Mouse (Mus musculus): ENCODE data around the gene Ptprj. TPM values are rescaled to one million over a fixed set of nuclear protein-coding genes. Genes with fewer than 3 reads are reported as not detected.

The Ptprj gene
- total RNA-seq, 2 experiments from 2014 or later: 2.7 to 3.6 TPM

DNA sequence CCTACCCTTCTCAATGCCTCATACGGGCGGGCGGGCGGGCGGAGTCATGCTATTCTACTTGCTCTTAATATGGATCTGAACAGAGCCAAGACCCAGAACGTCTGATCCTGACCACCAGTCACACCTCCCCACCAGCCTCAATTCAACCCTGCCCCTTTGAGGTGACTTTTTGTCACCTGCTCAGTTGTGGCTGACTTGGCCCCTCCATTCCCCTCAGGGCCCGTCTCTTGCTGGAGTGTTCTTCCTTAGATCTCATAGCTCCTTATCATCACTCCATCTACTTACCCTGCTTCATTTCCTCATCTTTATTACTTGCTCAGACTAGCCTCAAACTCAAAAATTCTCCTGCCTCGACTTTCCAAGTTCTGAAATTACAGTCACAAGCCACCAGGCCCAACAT, 15.9 kb downstream of the Ptprj start:
- intact Hi-C loops (cut with DNase I): loop anchor here (5.0 kb wide), 1 partner anchor 58 kb away; no protein-coding TSS in a partner anchor
- no peak for DNase-seq

DNA sequence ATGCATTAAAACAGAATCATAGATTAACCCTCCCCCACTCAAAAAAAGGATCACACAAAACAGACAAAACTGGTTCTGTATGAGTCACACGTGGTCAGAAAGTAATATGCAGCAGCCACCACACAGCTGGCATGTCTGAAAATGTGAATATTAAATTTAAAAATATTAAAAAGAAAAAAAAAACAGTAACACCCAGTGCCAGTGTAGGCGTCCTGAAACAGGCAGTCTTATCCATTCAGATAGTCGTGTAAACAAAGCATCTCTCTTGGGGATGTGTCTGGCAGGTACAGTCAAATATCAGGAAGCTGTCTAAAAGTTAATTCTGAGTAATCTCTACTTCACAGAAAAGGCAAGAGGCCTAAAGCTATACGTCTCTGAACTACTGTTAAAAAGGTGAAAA, 17.3 kb downstream of the Ptprj start:
- intact Hi-C loops (cut with DNase I): loop anchor here (5.0 kb wide), 1 partner anchor 59 kb away; no protein-coding TSS in a partner anchor
- DNase-seq: no peak

DNA sequence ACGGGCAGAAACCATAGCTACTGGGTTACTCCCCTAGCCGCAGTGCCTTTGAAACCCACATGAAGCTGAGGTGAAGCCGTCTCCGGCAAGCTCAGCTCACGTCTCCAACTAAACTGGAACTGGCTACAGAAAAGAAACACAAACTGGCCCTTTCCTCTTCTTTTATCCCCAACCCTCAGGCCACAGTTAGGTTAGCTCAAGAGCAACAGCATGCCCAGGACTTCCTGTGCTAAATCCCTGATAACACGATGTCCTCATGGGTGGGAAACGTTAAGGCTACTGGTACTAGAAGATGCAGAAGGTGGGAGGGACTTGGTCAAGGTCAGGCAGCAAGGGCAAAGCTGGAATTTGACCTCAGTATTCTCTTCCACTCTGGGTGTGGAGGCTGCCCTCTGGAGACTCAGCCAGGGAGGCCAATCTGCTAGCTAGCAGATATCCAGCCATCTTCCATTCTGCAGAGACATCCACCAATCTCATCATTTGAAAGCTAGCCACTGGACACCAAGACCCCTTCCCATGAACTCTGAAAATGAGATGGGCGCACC, 18.2 kb downstream of the Ptprj start:
- intact Hi-C loops (cut with DNase I): loop anchor here (5.0 kb wide), 1 partner anchor 60 kb away; no protein-coding TSS in a partner anchor
- no peak for DNase-seq

DNA sequence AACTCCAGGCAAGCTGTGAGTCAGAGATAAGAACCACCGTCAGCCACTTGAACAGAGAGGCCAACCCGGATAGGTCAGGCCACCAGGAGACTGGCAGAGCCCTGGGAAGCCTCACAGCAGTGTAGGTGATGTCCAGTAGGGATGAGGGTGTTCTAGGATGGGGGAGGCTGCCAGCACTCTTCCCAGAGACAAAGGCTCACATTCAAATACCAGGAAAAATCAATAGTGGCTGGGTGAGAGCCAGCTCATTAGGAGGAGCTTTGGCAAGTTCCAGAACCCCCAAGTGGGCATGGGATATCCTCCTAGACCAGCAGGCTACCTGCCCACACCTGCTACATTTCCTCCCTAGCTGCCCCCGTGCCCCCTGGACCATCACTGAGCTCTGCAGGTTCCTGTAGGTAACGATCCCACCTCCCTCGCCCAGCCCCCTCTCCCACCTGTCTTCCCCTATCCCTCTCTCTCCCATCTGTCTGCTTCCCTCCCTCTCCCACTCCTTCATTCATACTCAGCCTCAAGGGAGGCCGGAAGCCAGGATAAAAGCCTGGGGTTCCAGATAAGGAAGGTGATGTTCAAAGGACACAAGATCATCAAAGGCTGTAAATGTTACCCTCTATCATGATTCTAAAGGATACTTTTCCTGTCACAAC, 20.1 kb downstream of the Ptprj start:
- intact Hi-C loops (cut with DNase I): loop anchor here (5.0 kb wide), 1 partner anchor 62 kb away; no protein-coding TSS in a partner anchor
- no peak for DNase-seq

DNA sequence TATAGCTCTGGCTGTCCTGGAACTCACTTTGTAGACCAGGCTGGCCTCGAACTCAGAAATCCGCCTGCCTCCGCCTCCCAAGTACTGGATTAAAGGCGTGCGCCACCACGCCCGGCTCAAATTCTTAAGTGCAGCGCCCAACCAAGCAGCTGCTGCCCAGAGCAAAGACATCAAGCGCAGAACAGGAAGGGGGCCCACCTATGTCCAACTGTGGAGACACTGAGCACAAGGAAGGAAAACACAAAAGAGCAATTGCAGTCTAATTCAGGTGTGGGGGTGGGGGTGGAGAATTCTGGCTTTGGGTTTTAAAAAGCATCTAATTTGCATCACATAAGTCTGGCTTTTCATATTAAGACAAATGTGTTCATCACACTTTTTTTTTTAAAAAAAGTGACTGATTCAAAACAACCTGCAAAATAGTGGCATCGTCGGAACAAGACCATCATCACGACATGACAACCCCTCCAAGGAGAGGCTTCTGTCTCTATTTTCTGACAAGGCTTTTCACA, 20.7 kb downstream of the Ptprj start:
- intact Hi-C loops (cut with DNase I): loop anchor here (5.0 kb wide), 1 partner anchor 63 kb away; no protein-coding TSS in a partner anchor
- DNase-seq: no peak

- intact Hi-C loops (cut with DNase I): no loop called here
- DNase-seq: no peak
Observed at GRCm38 (mm10) chr2:90559015-90559687, 21.3 kb downstream of the Ptprj start.

- DNase-seq: no peak
- intact Hi-C loops (cut with DNase I): no loop called here
Observed at GRCm38 (mm10) chr2:90558361-90558760, 22.1 kb downstream of the Ptprj start.

- intact Hi-C loops (cut with DNase I): no loop called here
Observed at GRCm38 (mm10) chr2:90557913-90558312, 22.5 kb downstream of the Ptprj start.

GRCm38 (mm10) chr2:90555744-90556143, 24.7 kb downstream of the Ptprj start:
- intact Hi-C loops (cut with DNase I): no loop called here
- no peak for DNase-seq

More at GRCm38 (mm10) chr2:90557913-90558312, 22.5 kb downstream of the Ptprj start:
- DNase-seq: no peak

DNA sequence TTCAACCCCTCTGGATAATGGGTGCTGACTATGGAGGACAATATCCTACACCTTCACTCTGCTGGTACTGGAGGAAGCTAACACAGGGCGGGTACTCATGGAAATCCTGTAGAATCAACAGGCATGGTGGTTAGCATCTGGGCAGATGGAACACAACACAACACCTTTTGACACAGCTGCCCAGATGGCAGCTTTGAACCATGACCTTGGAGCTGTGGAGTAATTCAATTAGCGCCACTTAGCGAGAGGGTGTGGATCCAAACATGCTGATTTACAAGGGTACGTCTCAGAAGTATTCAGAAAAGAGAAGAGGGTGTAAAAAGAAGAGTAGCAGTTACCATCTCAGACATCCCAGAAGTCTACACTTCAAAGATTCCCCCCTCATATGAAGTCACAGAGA, 25.6 kb downstream of the Ptprj start:
- DNase-seq: no peak
- intact Hi-C loops (cut with DNase I): no loop called here

DNA sequence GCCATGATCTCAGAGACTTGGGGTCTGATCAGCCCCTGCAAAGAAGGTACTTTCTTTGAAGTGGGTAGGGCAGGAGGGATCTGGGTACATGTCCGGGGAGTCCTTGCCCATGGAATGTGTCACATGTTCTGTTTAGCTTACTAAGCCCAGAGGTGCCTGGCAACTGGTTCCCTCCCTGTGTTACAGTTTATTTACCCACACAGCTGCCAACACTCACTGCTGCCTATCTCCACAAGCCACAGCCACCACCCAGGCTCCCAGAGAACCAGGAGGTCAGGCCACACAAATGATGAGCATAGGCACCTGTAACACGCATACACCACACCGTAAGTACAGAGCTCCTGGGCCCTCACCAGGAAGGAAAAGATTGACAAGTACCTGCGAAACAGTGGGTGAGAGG, 26.6 kb downstream of the Ptprj start:
- no peak for DNase-seq
- intact Hi-C loops (cut with DNase I): loop anchor here (1.0 kb wide), 1 partner anchor 35 kb away; no protein-coding TSS in a partner anchor

- no peak for DNase-seq
- intact Hi-C loops (cut with DNase I): no loop called here
Observed at GRCm38 (mm10) chr2:90550656-90551055, 29.8 kb downstream of the Ptprj start.

- intact Hi-C loops (cut with DNase I): no loop called here
- DNase-seq: no peak
Observed at GRCm38 (mm10) chr2:90548541-90548940, 31.9 kb downstream of the Ptprj start.

GRCm38 (mm10) chr2:90547144-90547609, 33.3 kb downstream of the Ptprj start:
- intact Hi-C loops (cut with DNase I): no loop called here
- DNase-seq: no peak

DNA sequence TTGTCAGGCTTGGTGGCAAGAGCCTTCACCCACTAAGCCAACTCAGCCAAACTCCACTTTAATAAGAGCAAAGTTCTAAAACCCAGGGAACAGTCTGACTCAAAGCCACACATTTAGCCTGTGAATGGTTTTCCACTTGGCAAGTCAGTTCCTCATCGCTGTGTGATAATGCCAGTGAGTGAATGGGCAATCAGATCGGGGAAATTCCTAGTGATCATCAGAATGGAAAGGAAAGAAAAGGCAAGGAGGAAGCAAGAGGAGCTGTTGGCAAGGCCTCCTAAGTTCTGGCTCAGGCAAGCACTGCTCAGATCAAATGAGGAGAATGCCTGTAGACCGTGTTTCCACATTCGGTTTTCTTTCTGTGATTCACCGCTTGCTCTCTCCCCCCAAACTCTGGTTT, 35.2 kb downstream of the Ptprj start:
- DNase-seq: no peak
- intact Hi-C loops (cut with DNase I): no loop called here

- intact Hi-C loops (cut with DNase I): loop anchor here (5.0 kb wide), 1 partner anchor 33 kb away; no protein-coding TSS in a partner anchor
- peak in 1 of 2 experiments; percentile 40 for DNase-seq
Observed at GRCm38 (mm10) chr2:90543989-90544388, 36.5 kb downstream of the Ptprj start.

DNA sequence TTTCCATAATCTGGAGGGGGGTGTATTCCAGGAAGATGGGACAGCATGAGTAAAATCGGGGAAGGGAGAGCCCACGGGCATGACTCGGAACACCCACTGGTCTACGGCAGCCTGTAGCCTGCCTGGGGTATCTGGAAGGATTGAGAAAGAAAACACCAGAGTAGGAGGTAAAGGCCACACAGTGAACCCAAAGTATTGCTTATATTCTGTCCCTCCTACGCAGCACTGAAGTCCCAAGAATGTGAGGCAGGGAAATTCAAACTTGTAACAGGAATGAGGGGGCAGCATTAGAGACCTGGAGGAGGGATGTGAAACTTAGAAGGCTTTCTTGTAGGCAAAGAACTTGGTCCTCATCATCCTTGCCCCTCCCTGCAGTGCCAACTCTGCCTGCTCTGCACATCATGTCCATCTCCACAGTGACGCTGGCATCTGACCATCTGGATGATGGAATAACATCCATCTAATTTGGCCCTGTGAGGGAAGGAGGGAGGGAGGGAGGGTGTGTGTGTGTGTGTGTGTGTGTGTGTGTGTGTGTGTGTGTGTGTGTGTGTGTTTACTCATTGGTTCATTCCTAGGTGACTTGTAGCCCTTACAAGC, 37.2 kb downstream of the Ptprj start:
- intact Hi-C loops (cut with DNase I): loop anchor here (5.0 kb wide), 1 partner anchor 34 kb away; no protein-coding TSS in a partner anchor
- DNase-seq: no peak

GRCm38 (mm10) chr2:90542656-90543055, 37.8 kb downstream of the Ptprj start:
- no peak for DNase-seq
- intact Hi-C loops (cut with DNase I): loop anchor here (5.0 kb wide), 1 partner anchor 35 kb away; no protein-coding TSS in a partner anchor

DNA sequence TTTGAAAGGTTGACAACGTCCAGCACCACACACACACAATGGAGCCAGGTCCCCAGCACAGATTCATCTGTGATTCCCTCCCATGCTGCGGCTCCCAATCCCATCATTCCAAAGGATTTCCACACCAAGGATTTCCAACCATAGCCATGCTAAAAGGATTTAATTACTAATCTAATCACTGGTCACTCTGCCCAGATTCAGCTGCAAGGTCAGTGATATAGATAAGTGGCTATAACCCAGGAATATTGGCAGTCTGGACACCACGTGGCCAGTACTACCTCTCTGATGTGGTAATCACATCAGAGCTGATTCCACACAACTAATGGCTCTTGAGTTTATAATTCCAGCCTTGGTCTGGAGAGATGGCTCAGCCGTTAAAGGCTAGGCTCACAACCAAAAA, 41.2 kb downstream of the Ptprj start:
- DNase-seq: no peak

GRCm38 (mm10) chr2:90537244-90537643, 43.2 kb downstream of the Ptprj start:
- DNase-seq: no peak
- intact Hi-C loops (cut with DNase I): no loop called here

More for the DNA sequence above, 41.2 kb downstream of the Ptprj start:
- intact Hi-C loops (cut with DNase I): no loop called here

DNA sequence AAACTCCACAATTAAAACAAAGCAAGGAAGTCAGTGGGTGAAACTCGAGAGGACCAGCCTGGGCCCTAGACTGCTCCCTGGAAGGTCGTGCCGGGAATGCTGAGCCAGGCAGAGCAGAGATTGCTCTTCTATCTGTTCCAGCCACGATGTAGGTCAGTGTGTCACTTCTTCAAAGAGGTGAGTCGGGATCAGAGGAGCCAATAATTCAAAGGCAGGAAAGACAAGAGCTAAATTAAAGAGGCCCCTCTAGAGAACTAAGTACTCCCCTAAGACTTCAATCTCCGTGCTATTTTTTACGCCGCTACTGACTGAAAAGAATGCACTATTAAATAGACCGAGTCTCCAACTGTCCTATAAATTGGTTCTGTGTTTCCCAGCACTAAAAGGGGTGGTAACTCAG, 43.9 kb downstream of the Ptprj start:
- DNase-seq: no peak
- intact Hi-C loops (cut with DNase I): no loop called here
